Mouse (Mus musculus): ENCODE measurements around the gene Lgals3. TPM values are rescaled to one million over a fixed set of nuclear protein-coding genes. Genes with fewer than 3 reads are reported as not detected.
A peak's percentile ranks its signal among the peaks of the same experiment; 100 is the strongest.

The Lgals3 gene
- polyA plus RNA-seq, 1 experiment from 2014 or later = 1.5 TPM

DNA sequence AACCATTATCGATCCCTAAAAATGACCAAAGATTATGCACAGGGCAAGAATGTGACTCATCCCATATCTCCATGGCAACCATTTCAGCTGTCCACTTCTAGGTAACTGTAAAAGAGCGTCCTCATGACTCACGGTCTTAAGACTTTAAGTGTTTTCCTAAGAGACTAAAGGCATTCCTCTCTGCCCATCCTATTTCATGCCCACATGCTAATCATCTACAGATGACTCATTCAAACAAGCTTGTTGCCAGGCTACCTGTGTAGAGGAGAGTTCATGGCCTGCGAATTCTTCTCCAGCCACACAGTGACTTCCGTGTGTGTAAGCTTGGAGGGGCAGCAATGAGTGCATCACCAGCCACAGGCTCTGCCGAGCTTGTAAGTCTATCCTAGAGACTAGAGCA lies 4.1 kb downstream of the Lgals3 start:
- Histone ChIP-seq H3K9me3 (replicated peaks; ENCODE audit: control insufficient read depth, low read length) (no peaks in the 10 kb centered on the region), H3K36me3 (replicated peaks; ENCODE audit: control insufficient read depth, insufficient read depth, low read depth, low read length) (no peaks in the 10 kb centered on the region), H3K4me1 (ENCODE audit: control insufficient read depth, insufficient read depth, low read length) (0 out of 2 replicates have a peak, but pooled peaks cover 2% of the 10 kb centered on the region), H3K27ac (replicated peaks; ENCODE audit: low read depth, low read length) (no peak overlapping the region), H3K27me3 (ENCODE audit: control insufficient read depth, insufficient read depth, low read length) (peaks cover 11% of the 10 kb centered on the region), H3K4me3 (ENCODE audit: low read depth, low read length) (no peak overlapping the region), H3K9ac (replicated peaks; ENCODE audit: low read length) (no peak overlapping the region), H3K4me2 (ENCODE audit: low read depth, low read length) (no peak overlapping the region)
- ATAC-seq (replicated peaks; ENCODE audit: insufficient number of reproducible peaks, low FRiP score, low TSS enrichment, low read depth) (no peak), DNase-seq (ENCODE audit: low spot score) (no peak)
- WGBS = 61% methylated on average over 6 of the region's 6 CpGs

DNA sequence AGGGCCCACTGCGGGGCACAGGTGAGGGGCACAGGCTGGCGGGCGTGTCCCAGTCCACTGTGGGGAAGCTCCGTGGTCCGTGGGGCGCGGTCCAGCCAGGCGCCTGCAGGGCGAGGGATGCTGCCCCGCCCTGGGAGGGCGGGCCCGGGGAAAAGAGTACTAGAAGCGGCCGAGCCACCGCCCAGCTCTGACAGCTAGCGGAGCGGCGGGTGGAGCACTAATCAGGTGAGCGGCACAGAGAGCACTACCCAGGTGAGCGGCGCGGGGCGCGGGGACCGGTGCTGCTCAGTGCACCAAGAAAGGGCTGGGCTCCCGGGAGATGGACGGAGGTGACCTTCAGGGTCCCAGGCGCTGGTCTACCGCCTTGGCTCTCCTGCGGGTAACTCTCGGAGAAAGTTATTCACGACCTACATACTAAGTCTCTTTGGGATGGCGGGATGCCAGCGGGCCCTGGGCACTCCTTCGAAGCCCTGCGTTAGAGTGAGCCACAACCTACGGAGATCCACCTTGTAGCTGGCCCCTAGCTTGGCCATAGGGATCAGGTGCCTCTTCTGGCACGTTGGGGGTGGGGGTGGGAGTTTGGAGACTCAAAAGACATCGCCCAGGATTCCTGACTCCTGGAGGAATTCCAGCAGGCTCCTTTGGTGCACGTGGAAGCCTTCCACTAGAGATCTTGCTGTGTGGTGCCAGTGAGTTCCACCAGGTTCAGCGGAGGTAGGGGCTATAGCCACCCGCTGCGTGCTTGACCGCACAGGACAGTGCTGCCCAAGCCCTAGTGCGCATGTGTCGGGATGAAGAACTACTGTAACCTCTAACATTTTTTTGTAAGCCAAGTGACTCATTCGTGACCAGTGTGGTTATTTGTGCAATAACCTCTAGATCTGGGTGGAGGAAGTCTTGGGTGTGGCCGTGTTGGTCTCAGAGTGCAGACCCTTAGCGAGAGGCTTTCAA lies 6.5 kb downstream of the Lgals3 start:
- H3K4me1 ChIP-seq (ENCODE audit: control insufficient read depth, insufficient read depth, low read length) = 0 out of 2 replicates have a peak, but pooled peaks cover 2% of the 10 kb centered on the region
- H3K9ac ChIP-seq (replicated peaks; ENCODE audit: low read length) = no peak overlapping the region
- no peak for DNase-seq (ENCODE audit: low spot score)
- H3K4me2 ChIP-seq (ENCODE audit: low read depth, low read length) = peak overlapping the region; percentile 35
- no peaks in the 10 kb centered on the region for H3K36me3 ChIP-seq (replicated peaks; ENCODE audit: control insufficient read depth, insufficient read depth, low read depth, low read length)
- H3K9me3 ChIP-seq (replicated peaks; ENCODE audit: control insufficient read depth, low read length) = no peaks in the 10 kb centered on the region
- no peak overlapping the region for H3K27ac ChIP-seq (replicated peaks; ENCODE audit: low read depth, low read length)
- 0 out of 2 replicates have a peak, but pooled peaks have one; percentile 18 for ATAC-seq (replicated peaks; ENCODE audit: insufficient number of reproducible peaks, low FRiP score, low TSS enrichment, low read depth)
- H3K27me3 ChIP-seq (ENCODE audit: control insufficient read depth, insufficient read depth, low read length) = peaks cover 11% of the 10 kb centered on the region
- 17% methylated on average over 43 of the region's 49 CpGs for WGBS
- H3K4me3 ChIP-seq (ENCODE audit: low read depth, low read length) = peak overlapping the region; percentile 11

DNA sequence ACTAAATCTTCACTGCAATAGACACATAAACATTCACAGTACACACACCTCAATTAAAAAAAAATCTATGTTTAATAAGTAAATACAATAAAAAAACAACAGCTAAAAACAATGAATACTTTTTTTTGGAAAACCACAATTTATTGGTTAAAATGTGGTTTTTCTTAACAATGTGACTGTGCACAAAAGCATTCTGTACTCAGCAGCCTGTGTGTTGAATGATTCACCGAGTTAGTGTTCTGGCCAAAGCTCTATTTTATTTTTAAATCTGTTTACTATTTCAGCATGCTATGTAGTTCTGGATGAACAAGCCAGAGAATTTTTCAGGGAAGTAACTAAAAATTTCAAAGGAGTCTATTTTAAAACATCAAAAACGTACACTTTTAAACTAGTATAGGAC lies 9.0 kb downstream of the Lgals3 start:
- no peaks in the 10 kb centered on the region for H3K36me3 ChIP-seq (replicated peaks; ENCODE audit: control insufficient read depth, insufficient read depth, low read depth, low read length)
- ATAC-seq (replicated peaks; ENCODE audit: insufficient number of reproducible peaks, low FRiP score, low TSS enrichment, low read depth) = no peak
- no peak overlapping the region for H3K4me2 ChIP-seq (ENCODE audit: low read depth, low read length)
- H3K27me3 ChIP-seq (ENCODE audit: control insufficient read depth, insufficient read depth, low read length) = peaks cover 11% of the 10 kb centered on the region
- H3K4me1 ChIP-seq (ENCODE audit: control insufficient read depth, insufficient read depth, low read length) = 0 out of 2 replicates have a peak, but pooled peaks cover 2% of the 10 kb centered on the region
- H3K4me3 ChIP-seq (ENCODE audit: low read depth, low read length) = no peak overlapping the region
- no peak overlapping the region for H3K9ac ChIP-seq (replicated peaks; ENCODE audit: low read length)
- H3K9me3 ChIP-seq (replicated peaks; ENCODE audit: control insufficient read depth, low read length) = no peaks in the 10 kb centered on the region
- no peak for DNase-seq (ENCODE audit: low spot score)
- WGBS = 78% methylated on average over 2 of the region's 2 CpGs
- H3K27ac ChIP-seq (replicated peaks; ENCODE audit: low read depth, low read length) = no peak overlapping the region

DNA sequence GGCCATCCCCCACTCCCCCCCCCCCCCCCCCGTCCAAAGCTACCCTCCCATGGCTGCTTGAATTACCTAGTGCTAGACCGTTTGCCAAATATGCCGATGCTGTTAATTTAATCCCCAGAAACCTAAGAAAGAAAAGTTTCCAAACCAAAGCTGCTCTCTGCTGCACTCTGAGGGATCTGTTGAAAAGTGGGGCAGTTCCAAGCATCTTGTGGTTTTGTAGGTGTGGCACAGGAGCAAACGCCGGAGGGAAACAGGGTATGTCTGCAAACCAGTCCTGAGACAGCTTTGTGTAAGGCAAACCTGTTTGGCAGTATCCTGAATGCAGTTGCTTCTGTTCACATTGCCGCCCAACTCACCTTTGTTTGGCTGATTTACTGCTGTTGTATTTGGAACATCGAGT lies 10.8 kb downstream of the Lgals3 start:
- peaks cover 7% of the 10 kb centered on the region for H3K27me3 ChIP-seq (ENCODE audit: control insufficient read depth, insufficient read depth, low read length)
- H3K36me3 ChIP-seq (replicated peaks; ENCODE audit: control insufficient read depth, insufficient read depth, low read depth, low read length) = no peaks in the 10 kb centered on the region
- H3K27ac ChIP-seq (replicated peaks; ENCODE audit: low read depth, low read length) = no peak overlapping the region
- DNase-seq (ENCODE audit: low spot score) (no peak), ATAC-seq (replicated peaks; ENCODE audit: insufficient number of reproducible peaks, low FRiP score, low TSS enrichment, low read depth) (no peak)
- H3K4me1 ChIP-seq (ENCODE audit: control insufficient read depth, insufficient read depth, low read length) = 0 out of 2 replicates have a peak, but pooled peaks cover 2% of the 10 kb centered on the region
- H3K4me3 ChIP-seq (ENCODE audit: low read depth, low read length) = no peak overlapping the region
- no peaks in the 10 kb centered on the region for H3K9me3 ChIP-seq (replicated peaks; ENCODE audit: control insufficient read depth, low read length)
- 77% methylated on average over 7 of the region's 7 CpGs for WGBS
- no peak overlapping the region for H3K9ac ChIP-seq (replicated peaks; ENCODE audit: low read length)
- H3K4me2 ChIP-seq (ENCODE audit: low read depth, low read length) = no peak overlapping the region

GRCm38 (mm10) chr14:47383911-47384310 lies 16.4 kb downstream of the Lgals3 start:
- no peaks in the 10 kb centered on the region for H3K27me3 ChIP-seq (ENCODE audit: control insufficient read depth, insufficient read depth, low read length)
- no peak for DNase-seq (ENCODE audit: low spot score)
- H3K36me3 ChIP-seq (replicated peaks; ENCODE audit: control insufficient read depth, insufficient read depth, low read depth, low read length) = peaks cover 4% of the 10 kb centered on the region; the same call in 1 of the 2 replicates
- H3K4me3 ChIP-seq (ENCODE audit: low read depth, low read length) = no peak overlapping the region
- ATAC-seq (replicated peaks; ENCODE audit: insufficient number of reproducible peaks, low FRiP score, low TSS enrichment, low read depth) = no peak
- H3K4me2 ChIP-seq (ENCODE audit: low read depth, low read length) = no peak overlapping the region
- no peak overlapping the region for H3K27ac ChIP-seq (replicated peaks; ENCODE audit: low read depth, low read length)
- WGBS = 90% methylated on average over 7 of the region's 7 CpGs
- H3K9me3 ChIP-seq (replicated peaks; ENCODE audit: control insufficient read depth, low read length) = no peaks in the 10 kb centered on the region
- H3K4me1 ChIP-seq (ENCODE audit: control insufficient read depth, insufficient read depth, low read length) = no peaks in the 10 kb centered on the region
- no peak overlapping the region for H3K9ac ChIP-seq (replicated peaks; ENCODE audit: low read length)

DNA sequence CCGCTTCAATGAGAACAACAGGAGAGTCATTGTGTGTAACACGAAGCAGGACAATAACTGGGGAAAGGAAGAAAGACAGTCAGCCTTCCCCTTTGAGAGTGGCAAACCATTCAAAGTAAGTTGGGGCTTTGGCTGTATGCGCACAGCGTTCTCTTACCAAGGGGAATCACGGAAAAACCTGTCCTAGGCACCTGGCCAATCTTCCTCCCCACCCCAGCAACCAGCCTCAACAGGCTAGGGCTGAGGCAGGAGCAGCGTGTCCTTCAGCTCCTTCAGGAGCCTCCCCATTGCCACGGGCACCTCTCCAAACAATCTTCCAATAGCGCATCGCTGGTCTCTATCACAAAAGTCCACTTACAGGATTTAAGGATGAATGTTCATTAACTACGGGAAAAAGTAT lies 17.1 kb downstream of the Lgals3 start:
- Histone ChIP-seq H3K4me2 (ENCODE audit: low read depth, low read length) (no peak overlapping the region), H3K27ac (replicated peaks; ENCODE audit: low read depth, low read length) (no peak overlapping the region), H3K9ac (replicated peaks; ENCODE audit: low read length) (no peak overlapping the region), H3K9me3 (replicated peaks; ENCODE audit: control insufficient read depth, low read length) (no peaks in the 10 kb centered on the region), H3K36me3 (replicated peaks; ENCODE audit: control insufficient read depth, insufficient read depth, low read depth, low read length) (peaks cover 4% of the 10 kb centered on the region; the same call in 1 of the 2 replicates), H3K4me3 (ENCODE audit: low read depth, low read length) (no peak overlapping the region), H3K27me3 (ENCODE audit: control insufficient read depth, insufficient read depth, low read length) (no peaks in the 10 kb centered on the region), H3K4me1 (ENCODE audit: control insufficient read depth, insufficient read depth, low read length) (no peaks in the 10 kb centered on the region)
- WGBS = 86% methylated on average over 10 of the region's 10 CpGs
- ATAC-seq (replicated peaks; ENCODE audit: insufficient number of reproducible peaks, low FRiP score, low TSS enrichment, low read depth) (no peak), DNase-seq (ENCODE audit: low spot score) (no peak)

GRCm38 (mm10) chr14:47386125-47386524 lies 18.6 kb downstream of the Lgals3 start:
- 90% methylated on average over 11 of the region's 11 CpGs for WGBS
- DNase-seq (ENCODE audit: low spot score) = no peak
- no peak for ATAC-seq (replicated peaks; ENCODE audit: insufficient number of reproducible peaks, low FRiP score, low TSS enrichment, low read depth)
- Histone ChIP-seq H3K4me2 (ENCODE audit: low read depth, low read length) (no peak overlapping the region), H3K9ac (replicated peaks; ENCODE audit: low read length) (no peak overlapping the region), H3K36me3 (replicated peaks; ENCODE audit: control insufficient read depth, insufficient read depth, low read depth, low read length) (peaks cover 4% of the 10 kb centered on the region; the same call in 1 of the 2 replicates), H3K4me3 (ENCODE audit: low read depth, low read length) (no peak overlapping the region), H3K27ac (replicated peaks; ENCODE audit: low read depth, low read length) (no peak overlapping the region), H3K9me3 (replicated peaks; ENCODE audit: control insufficient read depth, low read length) (no peaks in the 10 kb centered on the region), H3K4me1 (ENCODE audit: control insufficient read depth, insufficient read depth, low read length) (no peaks in the 10 kb centered on the region), H3K27me3 (ENCODE audit: control insufficient read depth, insufficient read depth, low read length) (no peaks in the 10 kb centered on the region)

Data from embryonic facial prominence, embryonic 11.5 days (tissue).